Mouse (Mus musculus) midbrain, embryonic 13.5 days (tissue): Measurements from ENCODE around the gene Foxl1. TPM values are rescaled to one million over a fixed set of nuclear protein-coding genes. Genes with fewer than 3 reads are reported as not detected.
A peak's percentile ranks its signal among the peaks of the same experiment; 100 is the strongest.

Source experiments
- ATAC-seq: fragments of 200-750 bp; cut with Nextera tagmentation; 2 replicates; pipeline ENCODE4 v1.8.0; 2017; ENCODE audit warnings: mild to moderate bottlenecking, moderate TSS enrichment, moderate library complexity
- H3K27ac ChIP-seq: fragments of 300-500 bp; sonication (generic); 2 replicates; pipeline ENCODE4 v1.5.1; 2015; ENCODE audit warnings: inconsistent platforms, mild to moderate bottlenecking, moderate library complexity
- H3K27me3 ChIP-seq: fragments of 300-500 bp; sonication (generic); 2 replicates; pipeline ENCODE4 v1.6.1; 2015; ENCODE audit warnings: mild to moderate bottlenecking, inconsistent platforms
- H3K36me3 ChIP-seq: fragments of 300-500 bp; sonication (generic); 2 replicates; pipeline ENCODE4 v1.6.1; 2015; ENCODE audit warnings: mild to moderate bottlenecking, inconsistent platforms
- H3K4me1 ChIP-seq: fragments of 300-500 bp; sonication (generic); replicated peaks from 2 replicates; pipeline ENCODE4 v1.6.1; 2015; ENCODE audit warnings: inconsistent platforms
- H3K4me2 ChIP-seq: fragments of 300-500 bp; sonication (generic); replicated peaks from 2 replicates; pipeline ENCODE4 v1.6.1; 2015; ENCODE audit warnings: moderate library complexity, mild to moderate bottlenecking, inconsistent platforms
- H3K4me3 ChIP-seq: fragments of 300-500 bp; sonication (generic); replicated peaks from 2 replicates; pipeline ENCODE4 v1.5.1; 2015; ENCODE audit warnings: mild to moderate bottlenecking, inconsistent platforms
- H3K9ac ChIP-seq: fragments of 300-500 bp; sonication (generic); replicated peaks from 2 replicates; pipeline ENCODE4 v1.6.1; 2015; ENCODE audit warnings: mild to moderate bottlenecking, inconsistent platforms
- H3K9me3 ChIP-seq: fragments of 300-500 bp; sonication (generic); 2 replicates; pipeline ENCODE4 v1.6.1; 2016; ENCODE audit warnings: mild to moderate bottlenecking, inconsistent platforms
- WGBS: fragments of 180-500 bp; shearing (Covaris S2); methylation state at CpG from one replicate; pipeline ENCODE4 v1.1.7; 2015; 5-methylcytosine and 5-hydroxymethylcytosine counted together
- polyA plus RNA-seq: library from polyadenylated mRNA; unstranded; fragments of >200 nt; fragmentation: Nextera tagmentation; extraction: Ambion mirVana; gene quantifications from 2 replicates; pipeline ENCODE4 v1.2.1, GENCODE M21; 2015

The Foxl1 gene
- polyA plus RNA-seq, 1 experiment from 2014 or later = 0.13 TPM

DNA sequence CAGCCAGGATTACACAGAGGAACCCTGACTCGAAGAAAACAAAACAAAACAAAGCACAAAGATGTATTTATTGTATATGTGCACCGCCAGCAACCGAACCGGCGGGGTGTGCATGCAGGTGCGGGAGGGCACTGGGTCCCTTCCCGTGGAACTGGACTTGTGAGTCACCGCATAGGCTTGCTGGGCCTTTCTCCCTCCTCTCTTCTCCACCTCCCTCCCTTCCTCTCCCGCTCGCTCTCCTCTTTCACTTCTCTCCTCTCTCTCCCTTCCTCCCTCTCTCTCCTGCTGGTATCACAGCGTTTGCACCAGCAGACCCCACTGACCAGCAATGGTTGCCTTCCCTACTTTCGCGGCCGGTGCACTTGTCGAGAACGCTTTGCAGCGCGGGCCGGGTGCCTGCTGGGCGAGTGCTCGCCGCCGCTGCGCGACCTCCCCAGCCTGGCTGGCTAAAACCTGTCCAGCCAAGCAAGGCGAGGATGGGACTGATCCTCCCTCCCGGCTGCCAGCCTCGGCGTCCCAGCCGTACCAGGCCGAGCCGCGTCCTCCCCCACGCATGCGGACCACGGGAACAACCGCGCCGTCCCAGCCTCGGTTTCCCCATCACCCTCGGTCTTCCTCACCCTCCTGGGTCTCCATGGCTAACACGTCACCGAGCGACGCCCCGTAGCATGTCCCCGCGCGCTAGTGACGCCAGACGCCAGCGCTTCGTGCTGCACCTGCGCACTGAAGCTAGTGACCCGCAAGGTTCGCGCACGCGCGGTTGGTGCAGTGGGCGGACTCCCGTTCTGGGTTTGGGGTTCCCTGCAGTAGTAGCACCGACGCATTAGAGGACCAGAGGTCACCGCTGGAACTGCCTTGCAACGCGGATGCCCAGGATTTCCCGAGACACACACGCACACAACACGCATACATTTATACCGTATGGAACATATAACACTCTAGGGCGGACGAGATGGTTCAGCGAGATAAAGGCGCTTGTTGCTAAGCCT is 19.8 kb upstream of the Foxl1 start, which contains the start of gene Mthfsd:
Gene Mthfsd, minus strand, starts transcription at position 725 of the 989 bp plus-strand sequence.
- peaks cover 21% of the 10 kb centered on the region for H3K36me3 ChIP-seq
- peak within 1 kb of the TSS; percentile 79 for H3K27ac ChIP-seq
- H3K4me3 ChIP-seq = peak within 1 kb of the TSS; percentile 71
- peak; percentile 95 for ATAC-seq
- peaks cover 30% of the 10 kb centered on the region for H3K27me3 ChIP-seq
- no peaks in the 10 kb centered on the region for H3K9me3 ChIP-seq
- H3K4me1 ChIP-seq = peaks cover 24% of the 10 kb centered on the region
- 1% methylated on average over 75 of the region's 75 CpGs for WGBS
- H3K9ac ChIP-seq = peak within 1 kb of the TSS; percentile 91
- H3K4me2 ChIP-seq = peak within 1 kb of the TSS; percentile 86

DNA sequence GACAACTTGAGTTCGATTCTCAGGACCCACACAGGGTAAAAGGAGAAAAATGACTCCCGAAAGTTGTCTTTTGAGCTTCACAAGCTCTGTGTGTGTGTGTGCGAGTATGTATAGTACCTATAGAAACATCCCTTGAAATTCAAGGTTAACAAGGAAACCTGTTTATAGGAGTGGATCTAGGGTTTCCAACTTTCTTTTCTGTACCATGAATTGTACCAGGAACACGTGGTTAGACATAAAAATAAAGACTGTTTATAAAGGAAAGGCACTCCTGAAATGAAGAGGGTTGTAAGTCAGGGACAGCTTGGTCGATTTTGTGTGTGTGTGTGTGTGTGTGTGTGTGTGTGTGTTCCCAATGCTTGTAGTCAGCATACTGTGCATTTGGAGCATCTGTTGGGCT is 19.1 kb upstream of the Foxl1 start:
- Histone ChIP-seq H3K4me3 (peak overlapping the region; percentile 71), H3K9ac (peak overlapping the region; percentile 91), H3K4me1 (peaks cover 24% of the 10 kb centered on the region), H3K27me3 (peaks cover 34% of the 10 kb centered on the region), H3K36me3 (peaks cover 16% of the 10 kb centered on the region), H3K27ac (peak overlapping the region; percentile 35; the same call in 1 of the 2 replicates), H3K9me3 (no peaks in the 10 kb centered on the region), H3K4me2 (peak overlapping the region; percentile 86)
- 11% methylated on average over 5 of the region's 5 CpGs for WGBS
- ATAC-seq = no peak

GRCm38 (mm10) chr8:121111145-121111907 is 16.4 kb upstream of the Foxl1 start:
- 52% methylated on average over 7 of the region's 7 CpGs for WGBS
- no peak for ATAC-seq
- Histone ChIP-seq H3K27me3 (peaks cover 60% of the 10 kb centered on the region), H3K4me2 (no peak overlapping the region), H3K4me1 (peaks cover 23% of the 10 kb centered on the region), H3K27ac (no peak overlapping the region), H3K4me3 (no peak overlapping the region), H3K36me3 (no peaks in the 10 kb centered on the region), H3K9ac (no peak overlapping the region), H3K9me3 (no peaks in the 10 kb centered on the region)

DNA sequence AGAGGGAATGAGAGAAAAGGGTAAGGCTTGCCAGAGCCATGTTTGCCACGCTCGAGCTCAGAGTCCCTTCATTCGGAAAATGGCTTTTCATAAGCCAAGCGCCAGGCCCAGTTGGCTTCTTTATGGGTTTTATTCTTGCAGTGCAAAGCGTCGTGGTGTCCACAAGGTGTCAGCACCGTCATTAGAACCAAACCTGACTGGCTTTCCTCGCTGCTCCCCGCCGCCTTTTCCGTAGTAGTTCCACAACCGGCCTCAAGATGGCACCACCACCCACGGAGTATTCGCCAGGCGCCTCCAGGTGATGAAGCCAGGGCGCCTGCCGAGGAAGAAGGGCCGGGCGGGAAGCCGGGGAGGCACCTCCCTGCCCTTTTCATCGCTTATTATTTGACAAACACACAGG is 14.5 kb upstream of the Foxl1 start:
- Histone ChIP-seq H3K4me2 (no peak overlapping the region), H3K9ac (no peak overlapping the region), H3K4me1 (peaks cover 19% of the 10 kb centered on the region), H3K9me3 (peaks cover 3% of the 10 kb centered on the region; the same call in 1 of the 2 replicates), H3K36me3 (no peaks in the 10 kb centered on the region), H3K27ac (no peak overlapping the region), H3K27me3 (peaks cover 80% of the 10 kb centered on the region), H3K4me3 (no peak overlapping the region)
- peak; percentile 28 for ATAC-seq
- under 1% methylated on average over 21 of the region's 21 CpGs for WGBS

- Histone ChIP-seq H3K4me2 (no peak overlapping the region), H3K9me3 (peaks cover 3% of the 10 kb centered on the region; the same call in 1 of the 2 replicates), H3K4me3 (no peak overlapping the region), H3K27me3 (peaks cover 95% of the 10 kb centered on the region), H3K36me3 (no peaks in the 10 kb centered on the region), H3K4me1 (peaks cover 13% of the 10 kb centered on the region), H3K9ac (no peak overlapping the region), H3K27ac (no peak overlapping the region)
- no peak for ATAC-seq
- WGBS = under 1% methylated on average over 25 of the region's 25 CpGs
These were observed 12.6 kb upstream of the Foxl1 start for GRCm38 (mm10) chr8:121115136-121115535.

- Histone ChIP-seq H3K4me2 (peak within 1 kb of the TSS; percentile 58), H3K9me3 (peaks cover 3% of the 10 kb centered on the region; the same call in 1 of the 2 replicates), H3K27ac (no peak within 1 kb of the TSS), H3K4me1 (peaks cover 13% of the 10 kb centered on the region), H3K36me3 (no peaks in the 10 kb centered on the region), H3K27me3 (peaks cover 97% of the 10 kb centered on the region), H3K4me3 (peak within 1 kb of the TSS; percentile 39), H3K9ac (0 out of 2 replicates have a peak within 1 kb of the TSS, but pooled peaks have one; percentile 32)
- ATAC-seq = no peak
- WGBS = 0% methylated on average over 25 of the region's 25 CpGs
These were observed 11.8 kb upstream of the Foxl1 start, which contains the start of gene Foxc2 for GRCm38 (mm10) chr8:121115948-121116347. Gene Foxc2, plus strand, starts transcription at chr8:121116171.

- WGBS = 1% methylated on average over 55 of the region's 55 CpGs
- H3K4me3 ChIP-seq = peak overlapping the region; percentile 39
- H3K27ac ChIP-seq = no peak overlapping the region
- H3K27me3 ChIP-seq = peaks cover 97% of the 10 kb centered on the region
- H3K36me3 ChIP-seq = no peaks in the 10 kb centered on the region
- peaks cover 13% of the 10 kb centered on the region for H3K4me1 ChIP-seq
- 0 out of 2 replicates have a peak, but pooled peaks have one; percentile 28 for ATAC-seq
- 0 out of 2 replicates have a peak overlapping the region, but pooled peaks have one; percentile 32 for H3K9ac ChIP-seq
- H3K4me2 ChIP-seq = peak overlapping the region; percentile 58
- peaks cover 3% of the 10 kb centered on the region; the same call in 1 of the 2 replicates for H3K9me3 ChIP-seq
These were observed 11.1 kb upstream of the Foxl1 start for GRCm38 (mm10) chr8:121116591-121117185.

GRCm38 (mm10) chr8:121117186-121117651 is 10.5 kb upstream of the Foxl1 start:
- peaks cover 97% of the 10 kb centered on the region for H3K27me3 ChIP-seq
- H3K4me1 ChIP-seq = peaks cover 13% of the 10 kb centered on the region
- no peaks in the 10 kb centered on the region for H3K36me3 ChIP-seq
- H3K27ac ChIP-seq = no peak overlapping the region
- H3K9ac ChIP-seq = no peak overlapping the region; the same call in 1 of the 2 replicates
- under 1% methylated on average over 62 of the region's 62 CpGs for WGBS
- H3K9me3 ChIP-seq = peaks cover 3% of the 10 kb centered on the region; the same call in 1 of the 2 replicates
- peak overlapping the region; percentile 58 for H3K4me2 ChIP-seq
- no peak for ATAC-seq
- peak overlapping the region; percentile 39 for H3K4me3 ChIP-seq

GRCm38 (mm10) chr8:121117906-121118305 is 9.8 kb upstream of the Foxl1 start:
- no peak overlapping the region for H3K27ac ChIP-seq
- H3K4me3 ChIP-seq = peak overlapping the region; percentile 39
- H3K9me3 ChIP-seq = peaks cover 3% of the 10 kb centered on the region; the same call in 1 of the 2 replicates
- H3K27me3 ChIP-seq = peaks cover 97% of the 10 kb centered on the region
- WGBS = 1% methylated on average over 28 of the region's 28 CpGs
- ATAC-seq = no peak
- peaks cover 13% of the 10 kb centered on the region for H3K4me1 ChIP-seq
- H3K4me2 ChIP-seq = peak overlapping the region; percentile 58; the same call in 1 of the 2 replicates
- no peak overlapping the region for H3K9ac ChIP-seq
- H3K36me3 ChIP-seq = no peaks in the 10 kb centered on the region

- Histone ChIP-seq H3K9ac (no peak overlapping the region), H3K9me3 (peaks cover 3% of the 10 kb centered on the region; the same call in 1 of the 2 replicates), H3K4me3 (0 out of 2 replicates have a peak overlapping the region, but pooled peaks have one; percentile 9), H3K27ac (no peak overlapping the region), H3K4me2 (no peak overlapping the region), H3K4me1 (peaks cover 13% of the 10 kb centered on the region), H3K27me3 (peaks cover 100% of the 10 kb centered on the region), H3K36me3 (no peaks in the 10 kb centered on the region)
- no peak for ATAC-seq
- WGBS = 2% methylated on average over 18 of the region's 18 CpGs
These were observed 8.9 kb upstream of the Foxl1 start for GRCm38 (mm10) chr8:121118634-121119420.
